Mouse (Mus musculus): ENCODE data around the gene Atox1.
A peak's percentile ranks its signal among the peaks of the same experiment; 100 is the strongest.

DNA sequence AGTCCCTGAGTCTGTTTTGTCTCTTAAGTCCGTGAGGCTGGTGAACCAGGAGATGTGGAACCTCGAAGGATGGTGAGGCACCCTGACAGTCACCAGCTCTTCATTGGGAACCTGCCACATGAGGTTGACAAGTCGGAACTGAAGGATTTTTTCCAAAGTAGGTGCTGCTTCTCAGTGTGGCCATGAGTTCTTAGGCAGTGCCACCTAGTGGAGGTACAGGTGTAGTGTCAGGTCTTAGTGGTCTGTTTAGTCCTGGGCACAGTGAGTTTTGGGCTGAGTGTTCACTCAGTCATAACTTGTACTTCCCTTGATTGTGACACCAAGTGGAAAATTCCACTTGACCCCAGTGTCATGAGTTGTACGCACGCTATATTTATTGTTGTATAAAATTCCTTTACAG is 36.8 kb upstream of the Atox1 start:
- TF ChIP-seq POLR2A (IDR thresholded peaks at IDR 0.05; ENCODE audit: low read depth, low read length) (no peak), CTCF (IDR thresholded peaks at IDR 0.05; ENCODE audit: borderline replicate concordance, insufficient read depth, low read length) (peak; percentile 55; the same call in 1 of the 2 replicates)

Measured in embryonic fibroblast, embryonic 13.5 days (primary cell).